Mouse (Mus musculus): Measurements from ENCODE around the gene Caprin1.

Caprin1 gene

DNA sequence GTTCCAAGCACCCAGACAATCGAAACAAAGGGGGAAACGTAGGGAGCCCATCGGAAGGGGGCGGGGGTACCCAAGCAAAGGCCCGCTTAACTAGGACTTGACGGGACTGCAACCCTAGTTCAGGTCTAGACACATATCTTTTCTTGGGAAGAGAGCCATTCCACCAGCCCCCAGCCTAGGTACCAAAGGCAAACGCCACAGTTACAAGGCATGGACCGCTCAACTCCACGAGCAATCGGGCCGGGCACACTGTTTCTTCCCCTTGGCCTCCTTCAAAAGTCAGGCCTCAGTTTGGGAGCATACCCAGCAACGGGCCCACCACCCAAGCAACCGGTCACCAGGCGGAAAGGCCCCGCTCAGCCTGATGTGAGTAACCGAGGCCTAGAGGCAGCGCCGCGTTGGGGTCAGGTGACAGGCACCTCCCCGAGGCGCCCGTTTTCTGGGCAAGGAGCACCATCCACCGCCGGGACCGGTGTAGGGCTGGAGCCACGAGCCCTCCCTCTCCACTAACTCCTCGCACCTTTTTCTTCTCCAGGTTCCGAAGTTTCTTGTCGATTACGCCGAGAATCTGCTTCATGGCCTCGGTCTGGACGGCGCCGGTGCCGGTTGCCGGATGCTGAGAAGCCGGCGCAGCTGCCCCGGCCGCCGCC is 1.1 kb downstream of the Caprin1 start:
- peak; percentile 60 for DNase-seq

DNA sequence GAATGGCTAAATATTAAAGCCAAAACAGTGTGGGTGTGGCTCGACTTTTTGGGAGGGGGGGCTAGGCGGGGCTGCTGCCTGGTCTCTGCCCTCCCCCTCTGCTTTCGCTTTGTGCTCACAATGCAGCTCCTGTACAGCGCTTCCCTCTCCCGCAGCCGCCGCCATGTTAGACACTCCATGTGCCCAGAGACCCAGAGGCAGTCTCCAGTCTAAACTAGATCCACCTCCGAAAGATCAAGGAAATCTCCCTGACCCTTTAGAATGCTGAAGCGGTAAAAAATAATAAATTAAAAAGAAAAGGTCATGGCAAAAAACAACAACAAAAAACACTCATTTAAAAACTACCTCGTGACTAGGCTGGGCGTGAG is 1.6 kb downstream of the Caprin1 start:
- peak; percentile 82 for DNase-seq

DNA sequence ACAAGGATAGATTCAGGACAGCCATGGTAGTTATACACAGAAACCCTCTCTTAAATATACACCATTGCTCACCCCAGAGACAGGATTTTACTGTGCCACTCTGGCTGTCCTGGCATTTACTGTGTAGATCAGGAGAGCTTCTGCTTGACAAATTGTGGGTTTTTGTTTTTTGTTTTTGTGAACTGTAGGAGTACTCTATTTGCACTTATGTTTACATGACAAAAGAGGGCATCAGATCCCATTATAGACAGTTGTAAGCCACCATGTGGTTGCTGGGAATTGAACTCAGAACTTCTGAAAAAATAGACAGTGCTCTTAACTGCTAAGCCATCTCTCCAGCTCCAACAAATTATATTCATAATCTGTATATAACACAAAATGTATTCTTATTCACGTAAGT is 5.4 kb downstream of the Caprin1 start:
- no peak for DNase-seq

DNA sequence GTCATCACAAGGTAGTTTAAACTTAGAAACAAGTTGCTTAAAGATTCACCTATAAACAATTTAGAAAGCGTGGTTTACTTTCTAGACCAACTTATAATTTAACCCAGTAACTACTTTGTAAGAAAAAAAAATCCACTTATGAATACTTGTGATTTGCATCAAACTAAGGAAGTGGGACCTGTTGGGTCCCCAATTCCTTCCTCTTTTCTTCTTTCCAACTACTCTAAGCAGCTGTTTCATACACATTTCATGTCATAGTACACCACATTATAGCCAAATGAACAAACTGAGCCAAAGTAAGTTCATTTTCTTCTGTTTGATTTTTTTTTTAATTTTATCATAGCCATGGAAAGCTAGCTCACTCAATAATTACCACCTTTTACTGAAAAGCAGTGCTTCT is 11.7 kb downstream of the Caprin1 start:
- no peak for DNase-seq

DNA sequence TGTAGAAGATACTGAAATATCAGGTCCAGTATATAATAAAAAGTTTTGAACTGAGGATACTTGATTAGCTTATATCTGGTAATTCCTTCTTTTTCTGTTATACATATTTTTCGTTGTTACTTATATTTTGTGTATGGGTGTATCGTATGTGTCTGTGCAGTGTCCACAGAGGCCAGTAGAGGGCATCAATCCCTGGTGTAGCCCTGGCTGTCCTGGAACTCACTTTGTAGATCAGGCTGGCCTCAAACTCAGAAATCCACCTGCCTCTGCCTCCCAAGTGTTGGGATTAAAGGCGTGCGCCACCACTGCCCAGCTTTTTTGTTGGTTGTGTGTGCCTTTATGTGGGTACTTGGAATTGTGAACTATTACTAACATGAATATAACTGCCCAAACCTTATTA is 12.8 kb downstream of the Caprin1 start:
- peak; percentile 24 for DNase-seq

DNA sequence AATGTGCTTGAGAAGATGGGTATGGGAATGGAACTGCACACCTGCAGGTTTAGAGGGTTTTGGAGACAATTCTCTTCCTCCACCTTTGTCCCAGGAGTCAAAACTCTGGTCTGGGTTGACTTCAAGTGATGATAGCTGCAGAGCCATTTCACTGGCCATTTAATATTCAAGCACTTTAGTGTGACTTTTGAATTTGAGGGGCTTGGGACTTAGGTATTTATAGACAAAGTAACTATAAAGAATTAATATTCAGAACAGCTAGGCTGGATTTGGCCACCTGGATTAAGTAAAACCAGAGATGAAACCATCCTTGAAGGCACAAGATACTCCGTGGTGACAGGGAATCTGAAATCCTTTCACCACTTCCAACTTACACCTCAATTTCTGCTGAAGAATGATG is 35.0 kb downstream of the Caprin1 start:
- no peak for DNase-seq

DNA sequence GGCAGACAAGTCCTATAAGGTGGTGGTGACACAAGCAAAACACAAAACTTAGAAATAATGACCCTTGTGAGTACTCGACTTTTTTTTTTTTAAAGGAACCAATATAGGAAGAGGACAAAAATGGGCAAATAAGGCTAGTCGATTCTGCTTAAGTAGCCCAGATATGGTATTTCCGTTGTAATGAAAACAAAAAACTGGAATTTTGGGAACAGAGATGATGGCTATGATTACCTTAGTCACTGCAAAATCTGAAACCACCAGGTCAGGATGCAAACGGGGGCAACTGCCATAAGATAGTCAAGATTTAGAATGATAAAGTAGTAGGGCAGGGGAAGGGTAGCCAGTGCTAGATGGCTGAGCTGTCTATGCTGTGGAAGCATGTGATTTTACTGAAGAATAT is 35.5 kb downstream of the Caprin1 start:
- no peak for DNase-seq

DNA sequence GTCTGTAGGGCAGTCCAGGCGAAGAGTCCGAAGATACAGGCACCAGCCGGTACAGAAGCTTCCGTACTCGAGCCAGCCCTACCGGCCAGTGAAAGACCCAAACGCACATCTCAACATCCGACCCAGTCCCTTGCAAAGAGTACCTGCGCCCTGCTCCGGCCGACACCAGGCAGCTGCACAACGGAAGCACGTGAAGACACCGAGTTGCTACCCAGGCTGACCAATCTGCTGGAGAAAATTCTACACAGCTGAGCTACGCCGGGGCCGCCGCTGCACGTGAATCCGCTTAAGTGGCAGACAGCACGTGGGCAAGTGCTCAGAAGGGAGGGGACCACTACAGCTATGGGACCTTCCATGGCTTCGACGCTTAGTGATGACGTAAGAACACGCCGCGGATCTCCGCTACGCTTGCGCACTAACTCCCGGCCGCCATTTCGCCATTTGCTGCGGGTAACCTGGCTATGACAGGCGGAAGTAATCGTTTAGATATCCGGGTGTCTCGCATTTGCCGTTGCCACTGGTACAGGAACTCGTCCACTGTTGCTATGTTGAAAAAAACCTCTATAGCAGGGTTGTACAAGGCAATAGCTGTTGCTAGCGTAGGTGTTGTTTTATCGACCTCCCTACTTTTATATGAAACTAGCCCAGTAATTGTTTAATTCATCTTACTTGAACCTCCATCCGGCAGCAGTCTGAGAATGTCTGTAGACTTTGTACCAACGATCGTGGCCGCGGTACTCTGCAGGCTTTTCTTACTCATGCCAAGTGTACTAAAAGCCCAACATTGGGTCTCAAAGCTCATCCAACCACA is 36.3 kb downstream of the Caprin1 start, which contains the start of gene Nat10:
Gene Nat10, minus strand, starts transcription at position 365 of the 811 bp plus-strand sequence.
- DNase-seq = peak; percentile 99

DNA sequence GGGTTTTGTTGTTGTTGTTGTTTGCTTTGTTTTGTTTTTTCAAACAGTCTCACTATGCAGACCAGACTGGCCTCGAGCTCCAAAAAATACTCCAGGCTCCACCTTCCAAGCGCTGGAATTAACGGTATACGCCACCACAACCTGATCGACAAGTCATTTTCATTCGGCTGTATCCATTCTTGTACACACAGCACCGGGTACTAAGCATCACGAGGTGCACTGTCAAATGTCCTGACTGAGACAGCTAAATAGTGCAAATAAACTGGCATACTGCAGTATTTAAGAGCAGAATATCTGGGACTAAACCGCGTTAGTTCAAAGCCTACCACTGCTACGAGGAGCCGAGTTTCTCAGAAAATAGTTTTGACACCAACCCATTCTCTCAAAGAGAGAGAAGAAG is 37.0 kb downstream of the Caprin1 start:
- no peak for DNase-seq

DNA sequence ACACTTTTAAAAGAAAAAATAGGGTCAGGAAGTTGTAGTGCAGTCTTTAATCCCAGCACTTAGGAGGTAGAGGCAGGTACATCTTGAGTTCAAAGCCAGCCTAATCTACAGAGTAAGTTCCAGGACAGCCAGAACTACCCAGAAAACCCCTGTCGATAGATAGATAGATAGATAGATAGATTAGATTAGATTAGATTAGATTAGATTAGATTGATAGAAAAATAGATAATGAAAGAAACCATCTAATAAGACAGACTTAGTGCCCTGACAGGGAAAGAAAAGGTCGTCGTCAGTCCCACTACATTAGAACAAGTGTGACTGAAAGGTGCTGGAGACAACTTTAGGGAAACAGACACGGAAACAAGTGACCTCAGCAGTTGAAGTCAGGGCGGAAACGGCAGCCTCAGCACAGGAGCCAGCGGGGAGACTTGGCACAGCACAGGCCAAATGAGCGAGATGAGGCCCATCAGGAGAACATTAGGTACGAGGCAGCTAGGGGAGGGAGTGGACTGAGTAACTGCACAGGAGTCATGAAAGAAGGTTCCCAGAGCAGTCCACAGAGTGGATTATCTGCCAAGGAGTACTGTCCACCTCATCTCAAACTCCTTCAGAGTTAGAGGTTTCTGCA is 41.9 kb downstream of the Caprin1 start:
- DNase-seq = no peak

DNA sequence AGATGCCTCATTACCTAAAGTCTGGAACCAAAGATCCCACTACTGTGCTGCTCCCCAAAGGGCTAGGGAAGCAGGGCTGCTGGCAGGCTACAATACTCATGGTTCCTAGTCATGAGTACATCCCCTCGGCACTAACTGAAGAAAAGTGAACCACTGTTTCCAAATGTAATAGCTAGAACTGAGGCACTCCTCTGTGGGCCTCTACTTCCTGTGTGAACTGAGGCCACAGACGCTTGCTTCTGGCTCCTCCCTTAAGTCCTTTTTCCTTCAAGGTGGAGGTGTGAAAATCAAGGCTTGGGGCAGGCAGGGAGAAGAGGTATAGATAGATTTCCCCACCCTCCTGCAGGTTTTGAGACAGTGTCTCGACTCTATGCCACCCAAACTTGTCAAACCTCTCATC is 42.8 kb downstream of the Caprin1 start:
- DNase-seq = no peak

DNA sequence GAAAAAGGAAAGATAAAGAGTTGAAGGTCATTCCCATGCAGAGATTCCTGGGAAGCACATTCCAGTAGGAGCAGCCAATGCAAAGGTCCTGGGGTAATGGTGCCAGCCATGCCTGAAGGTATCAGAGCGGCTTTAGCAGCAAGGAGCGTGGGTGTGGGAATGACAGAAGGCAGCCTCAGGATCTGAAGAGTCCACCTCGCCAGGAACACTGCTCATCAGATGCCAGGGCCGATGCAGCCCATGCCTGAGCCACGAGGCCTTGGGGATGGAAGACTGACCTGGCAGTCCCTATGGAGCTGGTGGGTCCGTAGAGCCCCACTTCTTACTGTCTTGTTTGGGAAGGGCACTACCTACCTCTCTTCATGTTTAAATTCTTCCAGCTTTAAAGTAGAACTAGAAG is 45.7 kb downstream of the Caprin1 start:
- DNase-seq = no peak

DNA sequence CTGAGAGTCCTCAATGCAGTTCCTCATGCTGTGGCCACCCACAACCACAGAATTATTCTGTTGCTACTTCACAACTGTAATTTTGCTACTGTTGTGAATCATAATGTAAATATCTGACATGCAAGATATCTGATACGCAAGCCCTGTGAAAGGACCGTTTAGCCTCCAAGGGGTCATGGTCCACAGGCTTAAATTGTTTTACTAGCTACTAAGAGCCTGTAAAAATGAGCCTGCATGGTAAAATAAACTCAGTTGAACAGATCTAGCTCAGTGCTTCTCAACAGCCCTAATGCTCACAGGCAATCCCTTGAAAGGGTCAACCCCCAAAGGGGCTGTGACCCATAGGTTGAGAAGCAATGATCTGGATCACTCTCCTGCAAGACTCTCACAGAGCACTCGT is 48.4 kb downstream of the Caprin1 start:
- DNase-seq = no peak

DNA sequence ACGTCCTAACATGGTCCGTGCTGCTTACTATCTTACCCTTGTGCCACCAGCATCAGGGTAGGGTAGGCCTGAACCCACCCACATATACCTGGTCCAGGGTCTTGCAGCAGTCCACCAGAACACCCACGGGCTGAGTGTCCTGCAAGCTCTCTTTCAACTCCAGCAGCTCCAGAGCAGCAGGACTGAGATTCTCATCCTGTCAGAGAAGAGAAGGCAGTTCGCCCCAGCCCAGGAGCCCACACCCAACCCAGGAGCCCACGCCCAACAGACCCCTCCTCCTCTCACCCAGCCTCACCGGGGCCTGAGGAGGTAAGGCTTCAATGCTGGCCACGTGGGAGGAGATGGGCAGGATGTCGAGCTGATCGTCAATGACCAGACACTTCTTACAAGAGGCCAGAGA is 49.6 kb downstream of the Caprin1 start:
- DNase-seq = no peak

DNA sequence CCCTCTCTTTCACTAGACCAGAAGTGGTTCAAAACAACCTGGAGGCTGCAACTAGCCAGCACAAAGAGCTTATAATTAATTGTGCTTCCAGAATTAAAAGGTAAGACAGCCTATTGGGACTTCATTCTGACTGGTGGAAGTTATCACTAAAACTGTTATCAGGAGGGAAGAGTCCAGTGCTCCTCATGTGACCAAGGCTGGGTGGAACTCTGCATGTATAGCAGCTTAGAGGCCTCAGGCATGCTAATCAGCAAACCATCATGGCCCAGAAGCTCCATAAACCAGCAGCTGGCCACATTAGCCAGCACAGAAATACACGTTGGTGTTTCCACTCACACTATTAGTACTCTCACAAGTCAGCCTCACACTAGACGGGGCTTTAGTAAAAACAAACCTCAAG is 50.7 kb downstream of the Caprin1 start:
- no peak for DNase-seq

DNA sequence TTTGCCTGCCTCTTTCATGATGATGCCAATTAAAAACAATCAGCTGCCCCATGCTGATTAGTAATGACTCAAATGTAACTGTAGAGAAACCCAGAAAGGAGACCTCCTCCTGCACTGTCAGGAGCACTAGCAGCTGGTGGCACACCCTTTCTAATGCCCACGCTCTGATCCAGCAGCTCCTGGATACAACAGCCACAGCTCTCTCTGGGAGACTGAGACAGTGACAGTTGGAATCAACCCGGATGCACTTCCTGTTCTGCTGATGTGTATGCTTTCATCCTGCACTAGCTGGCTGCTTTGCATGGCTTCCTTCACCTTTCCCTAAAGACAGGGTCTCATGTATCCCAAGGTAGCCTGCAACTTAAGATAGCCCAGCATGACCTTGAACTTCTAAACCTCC is 51.4 kb downstream of the Caprin1 start:
- DNase-seq = no peak

DNA sequence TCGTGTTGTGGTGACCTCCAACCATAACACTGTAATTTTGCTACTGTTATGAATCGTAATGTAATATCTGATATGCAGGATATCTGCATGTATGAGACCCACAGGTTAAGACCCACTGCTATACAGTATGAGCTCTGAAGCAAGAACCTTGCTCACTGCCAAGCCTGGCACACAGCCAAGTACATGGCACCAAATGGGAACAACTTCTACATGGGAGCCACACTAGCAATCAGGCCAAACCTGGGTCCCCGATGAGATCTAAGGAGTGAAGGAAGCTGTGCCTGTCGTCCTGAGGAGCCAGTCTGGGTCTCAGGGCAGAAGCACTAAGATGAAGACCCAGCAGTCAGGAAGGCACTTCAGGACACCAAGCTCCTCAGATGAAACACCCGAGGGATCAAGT is 52.0 kb downstream of the Caprin1 start:
- DNase-seq = no peak

DNA sequence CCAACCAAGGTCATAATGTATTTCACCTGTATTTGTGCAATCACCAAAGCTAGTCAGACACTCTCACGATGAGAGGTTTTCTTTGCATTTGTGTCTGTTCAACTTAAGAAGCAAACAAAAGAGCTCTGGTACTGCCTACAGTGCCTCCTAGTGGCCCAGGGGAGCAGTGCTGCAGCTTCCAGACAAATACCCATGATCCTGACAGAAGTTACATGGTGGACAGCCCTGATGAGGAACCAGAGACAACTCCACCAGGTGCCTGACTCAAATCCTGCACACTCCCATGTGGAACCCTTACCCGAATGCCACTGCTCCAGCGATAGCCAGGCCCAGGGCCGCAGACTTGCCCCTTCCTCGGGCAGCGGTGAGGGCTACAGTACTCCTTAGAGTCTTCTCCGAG is 53.5 kb downstream of the Caprin1 start:
- DNase-seq = peak; percentile 74

DNA sequence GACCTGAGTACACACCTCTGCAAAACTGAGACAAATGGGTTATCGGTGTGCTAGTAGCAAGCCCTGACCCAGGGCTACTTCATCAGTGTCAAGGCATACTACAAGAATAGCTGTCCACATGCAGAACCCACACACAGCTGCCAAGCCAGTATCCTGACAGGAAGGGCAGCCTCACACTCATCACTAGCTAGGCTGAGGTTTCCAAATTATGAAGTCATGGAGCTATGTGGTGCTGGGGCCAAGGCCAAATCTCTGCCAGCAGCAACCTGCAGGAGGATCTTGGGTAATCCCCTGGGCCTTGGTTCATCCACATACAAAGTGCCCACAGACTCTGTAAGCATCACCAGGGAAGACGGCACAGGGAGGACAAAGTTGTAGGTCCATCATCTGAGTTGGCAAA is 53.9 kb downstream of the Caprin1 start:
- DNase-seq = no peak

DNA sequence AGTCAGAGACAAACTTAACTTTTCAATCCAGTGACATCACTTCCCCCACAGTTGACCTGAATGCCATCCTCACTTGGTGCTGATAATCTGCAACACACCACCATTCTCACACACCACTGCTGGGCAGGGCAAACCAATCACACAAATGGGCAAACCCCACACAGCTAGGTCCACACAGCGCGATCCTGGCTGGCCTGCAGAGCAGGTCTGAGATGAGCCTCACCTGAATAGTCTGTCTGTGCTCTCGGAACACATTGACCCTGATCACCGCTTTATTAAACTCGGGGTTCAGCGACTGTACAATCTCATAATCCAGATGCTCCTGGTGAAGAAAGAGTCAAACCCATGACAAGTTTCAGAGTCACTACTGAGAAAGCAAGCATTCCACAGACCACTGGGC is 54.6 kb downstream of the Caprin1 start:
- no peak for DNase-seq

DNA sequence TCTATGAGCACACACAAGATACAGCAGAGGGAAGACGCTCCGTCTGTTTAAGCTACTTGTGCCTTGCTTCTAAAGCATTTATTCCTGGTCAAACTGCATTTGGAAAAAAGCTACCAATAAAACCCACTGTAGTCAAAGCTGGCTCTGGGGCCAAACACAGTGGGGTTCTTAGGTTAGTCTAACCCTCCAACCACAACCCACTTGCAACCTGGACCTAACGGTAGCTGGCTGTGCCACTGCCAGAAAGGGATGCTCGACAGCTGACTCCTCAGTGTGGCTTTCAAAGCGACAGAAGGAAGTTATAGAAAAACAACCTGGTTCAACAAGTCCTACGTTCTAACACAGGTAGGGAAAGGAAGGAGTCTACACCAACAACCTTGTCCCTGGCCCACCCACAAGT is 66.0 kb downstream of the Caprin1 start:
- no peak for DNase-seq

DNA sequence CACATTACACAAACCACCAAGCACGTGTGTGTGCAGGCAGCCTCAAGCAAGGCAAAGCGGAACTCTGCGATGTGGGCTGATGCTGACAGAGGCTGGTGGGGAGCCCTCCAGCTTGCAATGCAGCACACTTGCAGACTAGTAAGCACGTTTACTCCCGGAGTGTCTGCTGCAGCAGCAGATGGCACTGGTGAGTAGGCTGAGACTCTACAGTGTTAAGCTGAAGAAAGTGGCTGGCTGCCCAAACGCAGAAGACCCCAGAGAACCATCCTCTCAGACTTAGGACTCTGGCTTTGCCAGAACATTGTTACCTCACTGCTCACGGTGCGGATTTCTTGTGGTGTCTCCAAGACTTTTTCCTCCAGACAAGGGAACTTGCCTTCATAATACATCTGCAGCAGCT is 66.5 kb downstream of the Caprin1 start:
- no peak for DNase-seq

DNA sequence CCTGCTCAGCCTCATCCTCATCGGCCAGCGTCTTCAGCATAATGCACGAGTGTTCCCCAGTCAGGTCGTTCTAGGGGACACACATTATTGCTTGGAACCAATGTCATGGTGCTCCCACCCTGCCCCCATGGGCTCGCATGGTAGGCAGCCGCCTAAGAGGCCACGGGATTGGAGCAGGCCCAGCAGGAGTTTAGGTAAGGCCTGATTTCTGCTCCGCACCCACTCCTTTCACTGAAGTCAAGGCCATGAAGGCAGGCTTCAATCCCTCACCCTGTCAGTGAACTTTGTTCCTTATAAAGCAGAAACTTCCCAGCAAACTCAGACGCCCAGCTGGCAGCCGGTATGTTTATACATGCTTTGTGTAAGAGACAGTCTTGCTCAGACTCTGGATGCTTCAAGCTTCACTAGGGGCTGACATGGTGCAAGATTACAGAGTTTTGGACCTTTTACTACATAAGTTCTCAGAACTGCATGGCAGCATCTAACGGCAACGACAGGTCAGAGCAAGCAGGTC is 69.4 kb downstream of the Caprin1 start:
- no peak for DNase-seq

DNA sequence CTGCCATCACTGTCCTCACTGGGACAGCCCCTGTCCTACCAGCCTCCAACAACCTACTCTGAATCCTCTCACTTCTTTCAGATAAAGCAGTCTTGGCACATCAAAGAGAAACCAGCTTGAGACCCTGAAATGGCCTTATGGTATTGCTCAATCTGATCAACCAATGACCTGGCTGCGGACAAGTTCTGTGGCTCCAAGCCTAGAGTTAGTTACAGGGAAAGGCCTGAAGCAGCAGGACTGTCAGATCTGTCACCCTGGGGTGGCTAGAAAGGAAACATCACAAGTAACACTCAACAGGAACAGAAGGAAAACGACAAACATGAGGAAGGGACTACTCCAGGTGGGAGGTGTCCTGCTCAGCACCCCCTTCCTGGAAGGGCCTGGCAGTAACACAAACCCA is 72.9 kb downstream of the Caprin1 start:
- no peak for DNase-seq

Data from retina, postnatal 1 day (tissue).